Mouse (Mus musculus): ENCODE data around the gene Gsap. TPM values are rescaled to one million over a fixed set of nuclear protein-coding genes. Genes with fewer than 3 reads are reported as not detected.

Gsap gene
- polyA plus RNA-seq, 1 experiment from 2014 or later = 9.1 TPM

GRCm38 (mm10) chr5:21153672-21154071 lies 32.4 kb upstream of the Gsap start:
- no peak for ATAC-seq (ENCODE audit: low FRiP score, low TSS enrichment)
- H3K9me3 ChIP-seq (ENCODE audit: control insufficient read depth, low read length) = peaks cover 7% of the 10 kb centered on the region
- no peaks in the 10 kb centered on the region for H3K27me3 ChIP-seq (ENCODE audit: control insufficient read depth, insufficient read depth, low read length)
- H3K4me1 ChIP-seq (ENCODE audit: control insufficient read depth, insufficient read depth, low read length) = no peaks in the 10 kb centered on the region
- no peak overlapping the region for H3K4me3 ChIP-seq (replicated peaks; ENCODE audit: low read depth, low read length)
- 86% methylated on average over 1 of the region's 1 CpGs for WGBS
- no peak for DNase-seq
- H3K9ac ChIP-seq (replicated peaks; ENCODE audit: low read length) = no peak overlapping the region
- no peak overlapping the region for H3K27ac ChIP-seq (replicated peaks; ENCODE audit: low read depth, low read length)
- H3K36me3 ChIP-seq (ENCODE audit: control insufficient read depth, insufficient read depth, low read length) = no peaks in the 10 kb centered on the region
- H3K4me2 ChIP-seq (ENCODE audit: low read length) = no peak overlapping the region

GRCm38 (mm10) chr5:21156770-21157169 lies 29.3 kb upstream of the Gsap start:
- Histone ChIP-seq H3K4me2 (ENCODE audit: low read length) (no peak overlapping the region), H3K27ac (replicated peaks; ENCODE audit: low read depth, low read length) (no peak overlapping the region), H3K9ac (replicated peaks; ENCODE audit: low read length) (no peak overlapping the region), H3K9me3 (ENCODE audit: control insufficient read depth, low read length) (peaks cover 7% of the 10 kb centered on the region), H3K27me3 (ENCODE audit: control insufficient read depth, insufficient read depth, low read length) (no peaks in the 10 kb centered on the region), H3K36me3 (ENCODE audit: control insufficient read depth, insufficient read depth, low read length) (no peaks in the 10 kb centered on the region), H3K4me3 (replicated peaks; ENCODE audit: low read depth, low read length) (no peak overlapping the region), H3K4me1 (ENCODE audit: control insufficient read depth, insufficient read depth, low read length) (no peaks in the 10 kb centered on the region)
- ATAC-seq (ENCODE audit: low FRiP score, low TSS enrichment) = no peak
- WGBS = 83% methylated on average over 3 of the region's 3 CpGs
- DNase-seq = no peak

- no peak overlapping the region for H3K4me3 ChIP-seq (replicated peaks; ENCODE audit: low read depth, low read length)
- H3K9ac ChIP-seq (replicated peaks; ENCODE audit: low read length) = no peak overlapping the region
- H3K9me3 ChIP-seq (ENCODE audit: control insufficient read depth, low read length) = peaks cover 7% of the 10 kb centered on the region
- 87% methylated on average over 3 of the region's 3 CpGs for WGBS
- ATAC-seq (ENCODE audit: low FRiP score, low TSS enrichment) (no peak), DNase-seq (no peak)
- no peak overlapping the region for H3K4me2 ChIP-seq (ENCODE audit: low read length)
- no peak overlapping the region for H3K27ac ChIP-seq (replicated peaks; ENCODE audit: low read depth, low read length)
- H3K36me3 ChIP-seq (ENCODE audit: control insufficient read depth, insufficient read depth, low read length) = no peaks in the 10 kb centered on the region
- H3K27me3 ChIP-seq (ENCODE audit: control insufficient read depth, insufficient read depth, low read length) = no peaks in the 10 kb centered on the region
- H3K4me1 ChIP-seq (ENCODE audit: control insufficient read depth, insufficient read depth, low read length) = no peaks in the 10 kb centered on the region
These were observed 26.5 kb upstream of the Gsap start for GRCm38 (mm10) chr5:21159536-21159935.

GRCm38 (mm10) chr5:21160781-21161180 lies 25.3 kb upstream of the Gsap start:
- H3K4me1 ChIP-seq (ENCODE audit: control insufficient read depth, insufficient read depth, low read length) = no peaks in the 10 kb centered on the region
- H3K4me3 ChIP-seq (replicated peaks; ENCODE audit: low read depth, low read length) = no peak overlapping the region

GRCm38 (mm10) chr5:21163421-21163820 lies 22.6 kb upstream of the Gsap start:
- no peak overlapping the region for H3K4me2 ChIP-seq (ENCODE audit: low read length)
- no peaks in the 10 kb centered on the region for H3K27me3 ChIP-seq (ENCODE audit: control insufficient read depth, insufficient read depth, low read length)
- H3K9me3 ChIP-seq (ENCODE audit: control insufficient read depth, low read length) = no peaks in the 10 kb centered on the region
- H3K4me1 ChIP-seq (ENCODE audit: control insufficient read depth, insufficient read depth, low read length) = no peaks in the 10 kb centered on the region
- H3K27ac ChIP-seq (replicated peaks; ENCODE audit: low read depth, low read length) = no peak overlapping the region
- 87% methylated on average over 3 of the region's 3 CpGs for WGBS
- H3K36me3 ChIP-seq (ENCODE audit: control insufficient read depth, insufficient read depth, low read length) = no peaks in the 10 kb centered on the region
- H3K4me3 ChIP-seq (replicated peaks; ENCODE audit: low read depth, low read length) = no peak overlapping the region
- DNase-seq (no peak), ATAC-seq (ENCODE audit: low FRiP score, low TSS enrichment) (no peak)
- H3K9ac ChIP-seq (replicated peaks; ENCODE audit: low read length) = no peak overlapping the region

More at GRCm38 (mm10) chr5:21160781-21161180, 25.3 kb upstream of the Gsap start:
- Histone ChIP-seq H3K9ac (replicated peaks; ENCODE audit: low read length) (no peak overlapping the region), H3K27me3 (ENCODE audit: control insufficient read depth, insufficient read depth, low read length) (no peaks in the 10 kb centered on the region), H3K4me2 (ENCODE audit: low read length) (no peak overlapping the region), H3K27ac (replicated peaks; ENCODE audit: low read depth, low read length) (no peak overlapping the region), H3K9me3 (ENCODE audit: control insufficient read depth, low read length) (peaks cover 7% of the 10 kb centered on the region), H3K36me3 (ENCODE audit: control insufficient read depth, insufficient read depth, low read length) (no peaks in the 10 kb centered on the region)
- WGBS = 88% methylated on average over 1 of the region's 1 CpGs
- DNase-seq (no peak), ATAC-seq (ENCODE audit: low FRiP score, low TSS enrichment) (no peak)

GRCm38 (mm10) chr5:21168689-21169345 lies 17.2 kb upstream of the Gsap start:
- Histone ChIP-seq H3K36me3 (ENCODE audit: control insufficient read depth, insufficient read depth, low read length) (no peaks in the 10 kb centered on the region), H3K27me3 (ENCODE audit: control insufficient read depth, insufficient read depth, low read length) (no peaks in the 10 kb centered on the region), H3K4me1 (ENCODE audit: control insufficient read depth, insufficient read depth, low read length) (peaks cover 3% of the 10 kb centered on the region; the same call in 1 of the 2 replicates), H3K27ac (replicated peaks; ENCODE audit: low read depth, low read length) (peak overlapping the region; percentile 57), H3K9me3 (ENCODE audit: control insufficient read depth, low read length) (no peaks in the 10 kb centered on the region), H3K4me2 (ENCODE audit: low read length) (no peak overlapping the region), H3K9ac (replicated peaks; ENCODE audit: low read length) (no peak overlapping the region), H3K4me3 (replicated peaks; ENCODE audit: low read depth, low read length) (no peak overlapping the region)
- 43% methylated on average over 8 of the region's 8 CpGs for WGBS
- ATAC-seq (ENCODE audit: low FRiP score, low TSS enrichment) (peak; percentile 46; the same call in 1 of the 2 replicates), DNase-seq (peak; percentile 73)

GRCm38 (mm10) chr5:21169346-21169745 lies 16.7 kb upstream of the Gsap start:
- H3K36me3 ChIP-seq (ENCODE audit: control insufficient read depth, insufficient read depth, low read length) = no peaks in the 10 kb centered on the region
- no peak overlapping the region for H3K4me3 ChIP-seq (replicated peaks; ENCODE audit: low read depth, low read length)
- DNase-seq = no peak
- H3K27me3 ChIP-seq (ENCODE audit: control insufficient read depth, insufficient read depth, low read length) = no peaks in the 10 kb centered on the region
- ATAC-seq (ENCODE audit: low FRiP score, low TSS enrichment) = no peak
- H3K9ac ChIP-seq (replicated peaks; ENCODE audit: low read length) = no peak overlapping the region
- H3K4me2 ChIP-seq (ENCODE audit: low read length) = no peak overlapping the region
- WGBS = 36% methylated on average over 3 of the region's 3 CpGs
- no peaks in the 10 kb centered on the region for H3K9me3 ChIP-seq (ENCODE audit: control insufficient read depth, low read length)
- H3K4me1 ChIP-seq (ENCODE audit: control insufficient read depth, insufficient read depth, low read length) = peaks cover 3% of the 10 kb centered on the region; the same call in 1 of the 2 replicates
- peak overlapping the region; percentile 37; the same call in 1 of the 2 replicates for H3K27ac ChIP-seq (replicated peaks; ENCODE audit: low read depth, low read length)

GRCm38 (mm10) chr5:21169877-21170276 lies 16.2 kb upstream of the Gsap start:
- H3K9ac ChIP-seq (replicated peaks; ENCODE audit: low read length) = no peak overlapping the region
- WGBS = 86% methylated on average over 1 of the region's 1 CpGs
- H3K27ac ChIP-seq (replicated peaks; ENCODE audit: low read depth, low read length) = no peak overlapping the region
- H3K4me3 ChIP-seq (replicated peaks; ENCODE audit: low read depth, low read length) = no peak overlapping the region
- H3K4me1 ChIP-seq (ENCODE audit: control insufficient read depth, insufficient read depth, low read length) = peaks cover 3% of the 10 kb centered on the region; the same call in 1 of the 2 replicates
- H3K4me2 ChIP-seq (ENCODE audit: low read length) = no peak overlapping the region
- no peaks in the 10 kb centered on the region for H3K36me3 ChIP-seq (ENCODE audit: control insufficient read depth, insufficient read depth, low read length)
- no peak for DNase-seq
- no peak for ATAC-seq (ENCODE audit: low FRiP score, low TSS enrichment)
- no peaks in the 10 kb centered on the region for H3K9me3 ChIP-seq (ENCODE audit: control insufficient read depth, low read length)
- no peaks in the 10 kb centered on the region for H3K27me3 ChIP-seq (ENCODE audit: control insufficient read depth, insufficient read depth, low read length)

- H3K4me2 ChIP-seq (ENCODE audit: low read length) = no peak overlapping the region
- H3K4me1 ChIP-seq (ENCODE audit: control insufficient read depth, insufficient read depth, low read length) = peaks cover 7% of the 10 kb centered on the region
- DNase-seq = no peak
- H3K27ac ChIP-seq (replicated peaks; ENCODE audit: low read depth, low read length) = no peak overlapping the region
- no peak overlapping the region for H3K4me3 ChIP-seq (replicated peaks; ENCODE audit: low read depth, low read length)
- no peaks in the 10 kb centered on the region for H3K9me3 ChIP-seq (ENCODE audit: control insufficient read depth, low read length)
- H3K36me3 ChIP-seq (ENCODE audit: control insufficient read depth, insufficient read depth, low read length) = no peaks in the 10 kb centered on the region
- no peaks in the 10 kb centered on the region for H3K27me3 ChIP-seq (ENCODE audit: control insufficient read depth, insufficient read depth, low read length)
- no peak overlapping the region for H3K9ac ChIP-seq (replicated peaks; ENCODE audit: low read length)
- ATAC-seq (ENCODE audit: low FRiP score, low TSS enrichment) = no peak
- 38% methylated on average over 4 of the region's 4 CpGs for WGBS
These were observed 15.6 kb upstream of the Gsap start for GRCm38 (mm10) chr5:21170440-21170839.
